21 mouse cellular contexts compared by ENCODE assay signal in genomic region chr13:60179641-60180040, GRCm38 (mm10). TPM values are rescaled to one million over a fixed set of nuclear protein-coding genes. Genes with fewer than 3 reads are reported as not detected.
DNase-seq lines count a peak whose midpoint lies in the region; ATAC-seq and TF ChIP-seq lines count a peak whose summit lies in the region.
"Had no signal": no experiment of that assay in that cellular context is flagged by ENCODE, and none has a peak within 500 bp of the region (broad histone marks: within the 10 kb centered on the region; RNA-seq: fewer than 3 reads in every experiment).

No protein-coding gene starts in this region.

- H3K4me3 ChIP-seq in forebrain, embryonic 10.5 days, result no peak overlapping the region
- no peak overlapping the region for H3K4me3 ChIP-seq in forebrain, postnatal 0 days (ENCODE audit: low read depth, low read length)
- H3K4me3 ChIP-seq in embryonic facial prominence, embryonic 12.5 days, result no peak overlapping the region
- no peak overlapping the region for H3K4me3 ChIP-seq in limb, embryonic 10.5 days
- no peak overlapping the region for H3K4me3 ChIP-seq in forebrain, embryonic 14.5 days (ENCODE audit: low read depth, low read length)
- H3K4me3 ChIP-seq: forebrain, embryonic 15.5 days; heart, adult 2 months; heart, embryonic 15.5 days; hindbrain, embryonic 15.5 days had no signal

- H3K4me1 ChIP-seq in forebrain, embryonic 10.5 days, result peaks cover 36% of the 10 kb centered on the region
- no peaks in the 10 kb centered on the region for H3K4me1 ChIP-seq in forebrain, postnatal 0 days (ENCODE audit: insufficient read depth)
- H3K4me1 ChIP-seq in embryonic facial prominence, embryonic 12.5 days, result peaks cover 10% of the 10 kb centered on the region
- peaks cover 20% of the 10 kb centered on the region for H3K4me1 ChIP-seq in limb, embryonic 10.5 days
- peaks cover 4% of the 10 kb centered on the region; the same call in 1 of the 2 replicates for H3K4me1 ChIP-seq in forebrain, embryonic 14.5 days (ENCODE audit: control insufficient read depth, insufficient read depth, low read length)

- H3K4me2 ChIP-seq in forebrain, postnatal 0 days (ENCODE audit: low read depth), result no peak overlapping the region
- H3K4me2 ChIP-seq in embryonic facial prominence, embryonic 12.5 days (replicated peaks), result no peak overlapping the region
- no peak overlapping the region for H3K4me2 ChIP-seq in forebrain, embryonic 14.5 days (ENCODE audit: low read length)
- H3K4me2 ChIP-seq: forebrain, embryonic 15.5 days; heart, embryonic 11.5 days; heart, embryonic 15.5 days; hindbrain, embryonic 15.5 days had no signal

- H3K9ac ChIP-seq in forebrain, postnatal 0 days, result no peak overlapping the region
- H3K9ac ChIP-seq in embryonic facial prominence, embryonic 12.5 days, result no peak overlapping the region
- no peak overlapping the region for H3K9ac ChIP-seq in forebrain, embryonic 14.5 days (ENCODE audit: low read length)
- H3K9ac ChIP-seq: forebrain, embryonic 15.5 days; heart, embryonic 15.5 days; hindbrain, embryonic 15.5 days had no signal

- H3K27ac ChIP-seq in forebrain, embryonic 10.5 days, result 0 out of 2 replicates have a peak overlapping the region, but pooled peaks have one; percentile 20
- H3K27ac ChIP-seq in forebrain, postnatal 0 days (ENCODE audit: low read depth, low read length), result no peak overlapping the region
- peak overlapping the region; percentile 100; the same call in 1 of the 2 replicates for H3K27ac ChIP-seq in embryonic facial prominence, embryonic 12.5 days
- peak overlapping the region; percentile 100 for H3K27ac ChIP-seq in limb, embryonic 10.5 days
- no peak overlapping the region for H3K27ac ChIP-seq in forebrain, embryonic 14.5 days (ENCODE audit: low read depth, low read length)
- H3K27ac ChIP-seq: forebrain, embryonic 15.5 days; heart, adult 2 months; heart, embryonic 15.5 days; hindbrain, embryonic 15.5 days had no signal

- 88% methylated on average over 4 of the region's 4 CpGs for WGBS in forebrain, embryonic 10.5 days
- WGBS in forebrain, postnatal 0 days, result 91% methylated on average over 4 of the region's 4 CpGs
- WGBS in embryonic facial prominence, embryonic 12.5 days, result 71% methylated on average over 4 of the region's 4 CpGs
- WGBS in limb, embryonic 10.5 days, result 82% methylated on average over 4 of the region's 4 CpGs
- 91% methylated on average over 4 of the region's 4 CpGs for WGBS in forebrain, embryonic 14.5 days

- no peak for DNase-seq in forebrain, embryonic 10.5 days (ENCODE audit: extremely low spot score, low spot score)
- DNase-seq in forebrain, postnatal 0 days, result no peak
- peak; percentile 20 for DNase-seq in R1 (ENCODE audit: low read depth, low spot score)
- no peak for DNase-seq in limb, embryonic 10.5 days (ENCODE audit: low spot score)
- DNase-seq in testis, postnatal 10 days (ENCODE audit: low spot score), result no peak
- no peak for DNase-seq in forebrain, embryonic 14.5 days (ENCODE audit: low spot score)
- DNase-seq: adrenal gland, postnatal 10 days; cerebellum, adult 11 months; cerebellum, adult 8-10 months; cerebellum, postnatal 14 days; gastrocnemius, postnatal 10 days; heart, adult 2 months; kidney, adult 11 months had no signal

- no peak for ATAC-seq in forebrain, postnatal 0 days
- ATAC-seq in embryonic facial prominence, embryonic 12.5 days (ENCODE audit: insufficient number of reproducible peaks, insufficient read depth, low FRiP score, low TSS enrichment), result no peak
- ATAC-seq in forebrain, embryonic 14.5 days, result no peak
- ATAC-seq: forebrain, embryonic 15.5 days; inflammation-experienced regulatory T-cells, adult 6 months had no signal

- peaks cover 13% of the 10 kb centered on the region for H3K36me3 ChIP-seq in forebrain, embryonic 10.5 days (replicated peaks)
- H3K36me3 ChIP-seq in forebrain, postnatal 0 days (ENCODE audit: insufficient read depth), result no peaks in the 10 kb centered on the region
- H3K36me3 ChIP-seq in embryonic facial prominence, embryonic 12.5 days, result peaks cover 5% of the 10 kb centered on the region; the same call in 1 of the 2 replicates
- H3K36me3 ChIP-seq in limb, embryonic 10.5 days, result peaks cover 12% of the 10 kb centered on the region
- no peaks in the 10 kb centered on the region for H3K36me3 ChIP-seq in forebrain, embryonic 14.5 days (ENCODE audit: control insufficient read depth, insufficient read depth, low read length)
- H3K36me3 ChIP-seq: forebrain, embryonic 15.5 days; heart, embryonic 15.5 days; hindbrain, embryonic 15.5 days had no signal

- TF ChIP-seq CTCF in forebrain, postnatal 0 days (IDR thresholded peaks at IDR 0.05; ENCODE audit: low read depth), result no peak

- no peaks in the 10 kb centered on the region for H3K27me3 ChIP-seq in forebrain, embryonic 10.5 days (ENCODE audit: poor library complexity, severe bottlenecking)
- no peaks in the 10 kb centered on the region for H3K27me3 ChIP-seq in forebrain, postnatal 0 days (ENCODE audit: insufficient read depth, low read length)
- no peaks in the 10 kb centered on the region for H3K27me3 ChIP-seq in embryonic facial prominence, embryonic 12.5 days
- no peaks in the 10 kb centered on the region for H3K27me3 ChIP-seq in limb, embryonic 10.5 days (ENCODE audit: low read depth, poor library complexity, severe bottlenecking)
- H3K27me3 ChIP-seq in forebrain, embryonic 14.5 days (replicated peaks; ENCODE audit: control insufficient read depth, insufficient read depth, low read length), result no peaks in the 10 kb centered on the region
- H3K27me3 ChIP-seq: forebrain, embryonic 15.5 days; heart, embryonic 15.5 days; hindbrain, embryonic 15.5 days had no signal

- peaks cover 4% of the 10 kb centered on the region; the same call in 1 of the 2 replicates for H3K9me3 ChIP-seq in forebrain, embryonic 10.5 days
- H3K9me3 ChIP-seq in forebrain, postnatal 0 days (ENCODE audit: low read length), result no peaks in the 10 kb centered on the region
- H3K9me3 ChIP-seq in embryonic facial prominence, embryonic 12.5 days, result no peaks in the 10 kb centered on the region
- no peaks in the 10 kb centered on the region; the same call in 1 of the 2 replicates for H3K9me3 ChIP-seq in limb, embryonic 10.5 days (replicated peaks)
- H3K9me3 ChIP-seq in forebrain, embryonic 14.5 days (replicated peaks; ENCODE audit: control insufficient read depth, low read length), result no peaks in the 10 kb centered on the region
- H3K9me3 ChIP-seq: forebrain, embryonic 15.5 days; heart, embryonic 15.5 days; hindbrain, embryonic 15.5 days had no signal

RNA-seq across cellular contexts. Expression of gene Gas1, which starts 2.5 kb away (rescaled TPM):
- 72.6 and 72.7 TPM in 2 replicates for polyA plus RNA-seq in forebrain, embryonic 10.5 days (2016; fragmentation: Nextera tagmentation; extraction: Ambion mirVana)
- total RNA-seq in forebrain, postnatal 0 days (2014; rRNA removed), result 23.5 and 40.9 TPM in 2 replicates
- polyA plus RNA-seq in forebrain, postnatal 0 days (2015; fragmentation: Nextera tagmentation; extraction: Ambion mirVana), result 22.4 and 23.1 TPM in 2 replicates
- 261 and 307 TPM in 2 replicates for polyA plus RNA-seq in embryonic facial prominence, embryonic 12.5 days (2016; fragmentation: Nextera tagmentation; extraction: Ambion mirVana)
- polyA plus RNA-seq in limb, embryonic 10.5 days (2016; fragmentation: Nextera tagmentation; extraction: Ambion mirVana), result 143 and 161 TPM in 2 replicates
- polyA plus RNA-seq in forebrain, embryonic 14.5 days (2014; fragmentation: Nextera tagmentation; extraction: Ambion mirVana), result 30.5 and 40.6 TPM in 2 replicates
- total RNA-seq: common myeloid progenitor, adult 5-6 weeks; MEL had no signal
- polyA plus RNA-seq: inflammation-experienced regulatory T-cells, adult 6 months had no signal

Comparison
In these comparisons a context has a peak if more than half of its experiments do, and no peak if none do; other contexts are left out.
1. H3K27ac ChIP-seq: peak in forebrain, embryonic 10.5 days (single experiment), embryonic facial prominence, embryonic 12.5 days (single experiment) and limb, embryonic 10.5 days (single experiment); none in forebrain, postnatal 0 days (single experiment) and forebrain, embryonic 14.5 days (single experiment).